Mouse (Mus musculus) liver, embryonic 15.5 days (tissue): Measurements from ENCODE around the gene Dus2. TPM values are rescaled to one million over a fixed set of nuclear protein-coding genes. Genes with fewer than 3 reads are reported as not detected.
A peak's percentile ranks its signal among the peaks of the same experiment; 100 is the strongest.

ENCODE experiments used
- ATAC-seq: fragments of 200-750 bp; cut with Nextera tagmentation; 2 replicates; pipeline ENCODE4 v1.8.0; 2017; ENCODE audit warnings: moderate number of reproducible peaks, mild to moderate bottlenecking, moderate library complexity; ENCODE audit not compliant: insufficient read depth
- H3K27ac ChIP-seq: fragments of 300-500 bp; sonication (generic); replicated peaks from 2 replicates; pipeline ENCODE4 v1.5.1; 2015; ENCODE audit warnings: mild to moderate bottlenecking, inconsistent platforms
- H3K27me3 ChIP-seq: fragments of 300-500 bp; sonication (generic); 2 replicates; pipeline ENCODE4 v1.6.1; 2015; ENCODE audit warnings: mild to moderate bottlenecking, inconsistent platforms
- H3K36me3 ChIP-seq: fragments of 300-500 bp; sonication (generic); replicated peaks from 2 replicates; pipeline ENCODE4 v1.6.1; 2015; ENCODE audit warnings: moderate library complexity, mild to moderate bottlenecking, inconsistent platforms
- H3K4me1 ChIP-seq: fragments of 300-500 bp; sonication (generic); replicated peaks from 2 replicates; pipeline ENCODE4 v1.6.1; 2015; ENCODE audit warnings: inconsistent platforms
- H3K4me2 ChIP-seq: fragments of 300-500 bp; sonication (generic); 2 replicates; pipeline ENCODE4 v1.6.1; 2015; ENCODE audit warnings: moderate library complexity, mild to moderate bottlenecking, inconsistent platforms
- H3K4me3 ChIP-seq: fragments of 300-500 bp; sonication (generic); replicated peaks from 2 replicates; pipeline ENCODE4 v1.5.1; 2015; ENCODE audit warnings: mild to moderate bottlenecking, inconsistent platforms
- H3K9ac ChIP-seq: fragments of 300-500 bp; sonication (generic); 2 replicates; pipeline ENCODE4 v1.6.1; 2015; ENCODE audit warnings: moderate library complexity, mild to moderate bottlenecking, inconsistent platforms
- H3K9me3 ChIP-seq: fragments of 300-500 bp; sonication (generic); replicated peaks from 2 replicates; pipeline ENCODE4 v1.6.1; 2016; ENCODE audit warnings: inconsistent platforms
- WGBS: fragments of 180-500 bp; shearing (Covaris S2); methylation state at CpG from one replicate; pipeline ENCODE4 v1.1.7; 2015; ENCODE audit warnings: mixed read lengths; ENCODE audit not compliant: insufficient replicate concordance; 5-methylcytosine and 5-hydroxymethylcytosine counted together
- polyA plus RNA-seq: library from polyadenylated mRNA; unstranded; fragments of >200 nt; fragmentation: Nextera tagmentation; extraction: Ambion mirVana; gene quantifications from 2 replicates; pipeline ENCODE4 v1.2.1, GENCODE M21; 2015

The Dus2 gene
- polyA plus RNA-seq, 1 experiment from 2014 or later, result 10.5 TPM

DNA sequence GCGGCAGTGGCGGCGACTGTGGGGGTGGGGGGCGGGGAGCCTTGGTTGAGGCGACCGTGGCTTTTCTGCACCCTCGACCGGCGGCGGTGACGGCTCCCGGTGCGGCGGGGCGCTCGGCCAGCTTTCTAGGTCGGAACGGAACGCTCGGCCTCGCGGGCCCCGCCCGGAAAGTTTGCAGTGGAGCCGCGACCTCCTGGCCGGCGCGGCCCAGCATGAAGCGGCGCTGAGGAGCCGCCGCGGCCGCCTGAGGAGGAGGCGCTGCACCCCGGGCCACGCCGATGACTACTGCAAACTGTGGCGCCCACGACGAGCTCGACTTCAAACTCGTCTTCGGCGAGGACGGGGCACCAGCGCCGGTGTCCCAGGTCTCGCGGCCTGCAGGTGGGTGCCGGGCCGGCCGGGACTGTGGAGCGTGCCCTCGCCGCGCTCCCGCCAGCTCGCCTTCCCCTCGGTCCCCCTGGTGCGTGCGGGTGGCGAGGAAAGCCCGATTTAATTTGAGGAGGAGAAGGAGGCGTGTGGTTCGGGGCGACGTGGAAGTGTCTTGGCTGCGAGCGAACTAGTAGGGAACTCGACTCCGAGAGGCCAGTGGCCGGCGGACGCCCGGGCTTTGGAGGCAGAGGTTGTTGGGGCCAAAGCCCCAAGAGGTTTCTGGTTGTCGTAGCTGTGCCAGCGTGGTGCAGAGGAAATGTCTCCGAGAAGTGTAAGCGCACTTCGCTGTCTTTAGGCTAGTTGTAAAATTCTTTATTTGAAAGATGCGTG is 68.7 kb downstream of the Dus2 start:
- peaks cover 54% of the 10 kb centered on the region for H3K4me1 ChIP-seq

DNA sequence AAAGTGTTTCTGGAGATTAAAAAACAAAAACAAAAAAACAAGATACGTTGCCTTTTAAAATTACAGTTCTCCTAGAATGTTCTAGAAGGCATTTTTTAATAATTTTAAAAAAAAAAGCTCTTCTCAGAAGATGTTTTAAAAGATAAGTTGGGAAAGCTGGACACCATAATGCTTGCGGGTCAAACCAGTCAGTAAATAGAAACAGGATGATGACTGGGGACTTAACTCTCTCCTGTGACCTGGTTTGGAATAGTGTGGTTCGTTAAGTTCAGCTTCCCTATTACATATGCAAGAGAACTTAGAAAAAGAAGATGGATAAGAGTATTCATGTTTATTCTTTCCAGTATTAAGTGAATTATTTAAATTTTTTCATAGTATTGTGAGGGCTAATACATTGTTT is 69.4 kb downstream of the Dus2 start:
- peak overlapping the region; percentile 92 for H3K9ac ChIP-seq
- peak overlapping the region; percentile 76 for H3K4me2 ChIP-seq
- ATAC-seq, result no peak
- H3K4me1 ChIP-seq, result peaks cover 48% of the 10 kb centered on the region
- WGBS, result 0% methylated on average over 3 of the region's 3 CpGs
- peak overlapping the region; percentile 98 for H3K27ac ChIP-seq
- H3K9me3 ChIP-seq, result no peaks in the 10 kb centered on the region
- H3K36me3 ChIP-seq, result no peaks in the 10 kb centered on the region
- H3K27me3 ChIP-seq, result no peaks in the 10 kb centered on the region
- peak overlapping the region; percentile 89 for H3K4me3 ChIP-seq

More for the DNA sequence above, 68.7 kb downstream of the Dus2 start:
- peak overlapping the region; percentile 92 for H3K9ac ChIP-seq
- H3K27ac ChIP-seq, result peak overlapping the region; percentile 98
- ATAC-seq, result peak; percentile 70
- H3K4me3 ChIP-seq, result peak overlapping the region; percentile 89
- no peaks in the 10 kb centered on the region for H3K9me3 ChIP-seq
- under 1% methylated on average over 82 of the region's 83 CpGs for WGBS
- peak overlapping the region; percentile 76 for H3K4me2 ChIP-seq
- H3K36me3 ChIP-seq, result no peaks in the 10 kb centered on the region
- H3K27me3 ChIP-seq, result no peaks in the 10 kb centered on the region

GRCm38 (mm10) chr8:106061686-106062085 is 70.5 kb downstream of the Dus2 start:
- peak overlapping the region; percentile 22; the same call in 1 of the 2 replicates for H3K9ac ChIP-seq
- H3K4me1 ChIP-seq, result peaks cover 48% of the 10 kb centered on the region
- no peaks in the 10 kb centered on the region for H3K27me3 ChIP-seq
- peak overlapping the region; percentile 89 for H3K4me3 ChIP-seq
- WGBS, result 48% methylated on average over 6 of the region's 6 CpGs
- H3K36me3 ChIP-seq, result no peaks in the 10 kb centered on the region
- H3K27ac ChIP-seq, result no peak overlapping the region
- ATAC-seq, result no peak
- H3K4me2 ChIP-seq, result peak overlapping the region; percentile 76
- no peaks in the 10 kb centered on the region for H3K9me3 ChIP-seq

DNA sequence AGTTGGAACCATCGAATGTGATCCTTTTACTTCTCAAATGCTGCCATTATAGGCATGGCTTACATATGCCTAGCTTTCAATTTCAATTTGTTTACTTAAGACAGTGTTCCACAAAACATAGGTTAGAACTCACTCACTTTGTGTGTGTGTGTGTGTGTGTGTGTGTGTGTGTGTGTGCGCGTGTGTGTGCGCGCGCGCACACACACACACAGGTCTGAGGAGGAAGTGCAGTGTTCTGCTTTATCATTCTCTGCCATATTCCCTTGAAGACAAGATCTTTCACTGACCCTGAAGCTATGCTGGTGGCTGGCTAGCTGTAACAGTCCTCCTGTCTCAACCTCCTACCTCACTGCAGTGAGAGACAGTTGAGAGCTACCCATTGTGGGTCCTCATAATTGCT is 71.9 kb downstream of the Dus2 start:
- Histone ChIP-seq H3K9ac (no peak overlapping the region), H3K9me3 (no peaks in the 10 kb centered on the region), H3K4me3 (no peak overlapping the region), H3K36me3 (no peaks in the 10 kb centered on the region), H3K4me2 (peak overlapping the region; percentile 76), H3K27ac (peak overlapping the region; percentile 46; the same call in 1 of the 2 replicates), H3K27me3 (no peaks in the 10 kb centered on the region), H3K4me1 (peaks cover 43% of the 10 kb centered on the region)
- ATAC-seq, result no peak
- 42% methylated on average over 7 of the region's 7 CpGs for WGBS

DNA sequence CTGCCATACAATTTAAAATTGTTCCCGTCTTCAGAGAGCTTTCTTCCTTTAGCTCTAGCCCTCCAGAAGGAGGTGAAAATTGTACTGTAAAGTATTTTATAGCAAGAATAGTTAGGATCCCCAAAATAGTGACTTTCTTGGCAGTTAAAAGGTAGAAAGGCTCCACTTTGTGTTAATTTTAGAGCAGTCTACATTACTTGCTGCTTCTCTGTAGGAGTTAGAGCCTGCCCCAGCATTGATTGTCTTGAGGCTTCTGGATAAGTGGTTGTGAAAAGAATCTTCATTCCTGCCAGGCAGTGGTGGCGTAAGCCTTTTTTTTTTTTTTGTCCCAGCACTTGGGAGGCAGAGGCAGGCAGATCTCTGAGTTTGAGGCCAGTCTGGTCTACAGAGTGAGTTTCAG is 75.6 kb downstream of the Dus2 start:
- no peak overlapping the region for H3K9ac ChIP-seq
- WGBS, result 89% methylated on average over 2 of the region's 2 CpGs
- no peaks in the 10 kb centered on the region for H3K36me3 ChIP-seq
- no peak overlapping the region for H3K4me2 ChIP-seq
- H3K27me3 ChIP-seq, result no peaks in the 10 kb centered on the region
- H3K4me1 ChIP-seq, result peaks cover 24% of the 10 kb centered on the region
- H3K27ac ChIP-seq, result no peak overlapping the region
- no peak for ATAC-seq
- no peaks in the 10 kb centered on the region for H3K9me3 ChIP-seq
- H3K4me3 ChIP-seq, result no peak overlapping the region

- H3K4me2 ChIP-seq, result no peak overlapping the region
- no peaks in the 10 kb centered on the region for H3K9me3 ChIP-seq
- ATAC-seq, result no peak
- no peaks in the 10 kb centered on the region for H3K27me3 ChIP-seq
- no peak overlapping the region for H3K27ac ChIP-seq
- 83% methylated on average over 1 of the region's 1 CpGs for WGBS
- H3K4me3 ChIP-seq, result no peak overlapping the region
- H3K4me1 ChIP-seq, result peaks cover 9% of the 10 kb centered on the region
- H3K36me3 ChIP-seq, result no peaks in the 10 kb centered on the region
- no peak overlapping the region for H3K9ac ChIP-seq
Observed at GRCm38 (mm10) chr8:106069565-106069964, 78.4 kb downstream of the Dus2 start.

GRCm38 (mm10) chr8:106072113-106072512 is 81.0 kb downstream of the Dus2 start:
- Histone ChIP-seq H3K36me3 (no peaks in the 10 kb centered on the region), H3K9me3 (no peaks in the 10 kb centered on the region), H3K9ac (no peak overlapping the region), H3K4me2 (no peak overlapping the region), H3K27me3 (no peaks in the 10 kb centered on the region), H3K4me3 (no peak overlapping the region), H3K4me1 (peaks cover 15% of the 10 kb centered on the region), H3K27ac (no peak overlapping the region)
- no peak for ATAC-seq

GRCm38 (mm10) chr8:106074236-106074635 is 83.1 kb downstream of the Dus2 start:
- ATAC-seq, result no peak
- no peak overlapping the region for H3K9ac ChIP-seq
- H3K4me2 ChIP-seq, result no peak overlapping the region
- no peak overlapping the region for H3K4me3 ChIP-seq
- H3K36me3 ChIP-seq, result peaks cover 6% of the 10 kb centered on the region
- no peaks in the 10 kb centered on the region for H3K27me3 ChIP-seq
- H3K27ac ChIP-seq, result no peak overlapping the region
- no peaks in the 10 kb centered on the region for H3K9me3 ChIP-seq
- peaks cover 15% of the 10 kb centered on the region for H3K4me1 ChIP-seq

DNA sequence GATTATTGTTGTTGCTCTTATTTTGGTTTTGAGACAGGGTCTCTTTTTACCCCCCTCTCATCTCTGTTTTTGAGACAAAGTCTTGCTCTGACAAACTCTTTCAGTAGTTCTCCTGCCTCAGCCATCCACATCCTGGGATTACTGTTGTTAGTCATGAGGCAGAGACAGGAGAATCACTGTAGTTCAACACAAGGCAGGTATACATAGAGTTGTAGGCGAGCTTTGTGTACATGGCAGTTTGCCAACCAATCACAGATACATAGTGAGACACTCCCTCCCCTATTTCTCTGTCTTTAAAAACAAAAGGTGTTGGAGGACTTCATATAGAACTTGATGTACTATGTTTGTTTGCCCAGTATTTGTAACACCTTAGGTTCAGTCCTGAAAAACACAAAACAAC is 83.5 kb downstream of the Dus2 start:
- no peaks in the 10 kb centered on the region for H3K9me3 ChIP-seq
- ATAC-seq, result no peak
- 52% methylated on average over 1 of the region's 1 CpGs for WGBS
- H3K4me3 ChIP-seq, result no peak overlapping the region
- H3K4me2 ChIP-seq, result no peak overlapping the region
- H3K4me1 ChIP-seq, result peaks cover 15% of the 10 kb centered on the region
- H3K27ac ChIP-seq, result no peak overlapping the region
- H3K27me3 ChIP-seq, result no peaks in the 10 kb centered on the region
- peaks cover 10% of the 10 kb centered on the region for H3K36me3 ChIP-seq
- H3K9ac ChIP-seq, result no peak overlapping the region

DNA sequence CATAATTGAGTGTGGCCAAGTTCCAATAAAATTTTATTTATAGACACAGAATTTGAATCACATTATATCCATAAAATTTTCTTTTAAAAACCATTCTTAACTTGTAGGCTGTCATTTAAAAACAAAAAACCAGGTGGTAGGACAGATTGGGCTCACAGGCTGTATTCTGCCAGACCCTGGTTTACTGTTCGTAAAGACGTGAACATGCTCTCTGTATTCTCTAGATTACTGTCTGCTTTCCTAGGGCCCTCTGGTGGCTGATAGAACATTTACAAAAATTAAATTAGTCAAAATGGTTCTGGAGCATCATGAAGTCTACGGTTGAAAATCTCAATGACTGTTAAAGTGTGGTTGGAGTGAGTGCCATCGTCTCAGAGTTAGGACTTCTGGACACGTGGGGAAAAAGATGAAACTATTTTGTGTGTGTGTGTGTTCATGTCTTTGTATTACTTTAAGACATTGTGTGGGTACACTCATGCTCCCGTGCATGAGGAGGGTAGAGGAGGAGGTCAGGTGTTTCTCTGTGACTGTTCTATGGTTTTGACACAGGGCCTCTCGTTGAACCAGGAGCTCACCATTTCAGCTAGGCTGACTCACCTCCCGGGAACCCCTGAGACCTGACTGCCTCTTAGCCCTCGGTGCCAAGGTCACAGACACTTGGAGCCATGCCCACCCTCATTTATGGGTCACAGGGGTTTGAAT is 84.2 kb downstream of the Dus2 start:
- no peaks in the 10 kb centered on the region for H3K27me3 ChIP-seq
- H3K9me3 ChIP-seq, result no peaks in the 10 kb centered on the region
- H3K4me3 ChIP-seq, result no peak overlapping the region
- peaks cover 10% of the 10 kb centered on the region for H3K36me3 ChIP-seq
- ATAC-seq, result no peak
- H3K4me1 ChIP-seq, result peaks cover 15% of the 10 kb centered on the region
- no peak overlapping the region for H3K4me2 ChIP-seq
- 65% methylated on average over 9 of the region's 9 CpGs for WGBS
- no peak overlapping the region for H3K27ac ChIP-seq
- no peak overlapping the region for H3K9ac ChIP-seq

GRCm38 (mm10) chr8:106075863-106076174 is 84.7 kb downstream of the Dus2 start:
- Histone ChIP-seq H3K36me3 (peaks cover 12% of the 10 kb centered on the region), H3K27me3 (no peaks in the 10 kb centered on the region), H3K9ac (no peak overlapping the region), H3K27ac (no peak overlapping the region), H3K9me3 (no peaks in the 10 kb centered on the region), H3K4me3 (no peak overlapping the region), H3K4me2 (no peak overlapping the region), H3K4me1 (peaks cover 15% of the 10 kb centered on the region)
- WGBS, result 83% methylated on average over 5 of the region's 5 CpGs
- no peak for ATAC-seq
